Mouse (Mus musculus) heart, embryonic 10.5 days (tissue): ENCODE measurements around the gene 4921539E11Rik. TPM values are rescaled to one million over a fixed set of nuclear protein-coding genes. Genes with fewer than 3 reads are reported as not detected.

Experiments
- polyA plus RNA-seq: library from polyadenylated mRNA; unstranded; fragments of >200 nt; fragmentation: Nextera tagmentation; extraction: Ambion mirVana; gene quantifications from 2 replicates; pipeline ENCODE4 v1.2.1, GENCODE M21; 2016

4921539E11Rik gene
- polyA plus RNA-seq, 1 experiment from 2014 or later: not detected

Other genes starting within 250 kb of the 4921539E11Rik start
- 26.6 and 31.6 TPM in 2 replicates for gene Mier1, start 176.5 kb downstream of the 4921539E11Rik start, polyA plus RNA-seq
- gene Wdr78, start 176.3 kb downstream of the 4921539E11Rik start, polyA plus RNA-seq: 1.8 and 2.5 TPM in 2 replicates
- 7.5 and 9.3 TPM in 2 replicates for gene Slc35d1, start 75.7 kb downstream of the 4921539E11Rik start, polyA plus RNA-seq
- gene Oma1, start 22.9 kb upstream of the 4921539E11Rik start, polyA plus RNA-seq: 22.9 and 23.7 TPM in 2 replicates